Mouse (Mus musculus): ENCODE results near the gene Slc43a2. TPM values are rescaled to one million over a fixed set of nuclear protein-coding genes. Genes with fewer than 3 reads are reported as not detected.

The Slc43a2 gene
- total RNA-seq, 2 experiments from 2014 or later: 50.3 to 59.4 TPM

Small RNA genes within 50 kb of the gene (microRNA-seq; reads per million reads assigned to microRNA genes)
- 0 reads per million in 2 experiments for gene Mir3971

Other genes with a start within 250 kb of the Slc43a2 start
- gene Rpa1, start 183.4 kb upstream of the Slc43a2 start, total RNA-seq (2021): 10 to 100 TPM; 44.2 to 46.9 TPM
- gene Smyd4, start 183.3 kb upstream of the Slc43a2 start, total RNA-seq (2021): 10 to 100 TPM; 12.1 to 12.5 TPM
- 10 to 100 TPM; 16.7 to 17.3 TPM for gene Serpinf1, start 109.0 kb upstream of the Slc43a2 start, total RNA-seq (2021)
- gene Serpinf2, start 92.1 kb upstream of the Slc43a2 start, total RNA-seq (2021): not detected
- 10 to 100 TPM; 17.4 to 18.7 TPM for gene Wdr81, start 77.0 kb upstream of the Slc43a2 start, total RNA-seq (2021)
- gene Tlcd2, start 70.0 kb upstream of the Slc43a2 start, total RNA-seq (2021): under 1 TPM; 0.69 to 0.80 TPM
- 100 to 1,000 TPM; 120 to 127 TPM for gene Prpf8, start 44.9 kb upstream of the Slc43a2 start, total RNA-seq (2021)
- gene Rilp, start 21.6 kb upstream of the Slc43a2 start, total RNA-seq (2021): 1 to 10 TPM; 2.0 to 2.7 TPM
- gene Scarf1, start 18.2 kb upstream of the Slc43a2 start, total RNA-seq (2021): 1 to 10 TPM; 1.7 to 2.1 TPM
- gene Pitpna, start 56.4 kb downstream of the Slc43a2 start, total RNA-seq (2021): 100 to 1,000 TPM; 330 to 346 TPM
- gene Inpp5k, start 99.3 kb downstream of the Slc43a2 start, total RNA-seq (2021): 10 to 100 TPM; 38.5 to 41.3 TPM
- 10 to 100 TPM; 17.4 to 19.0 TPM for gene Myo1c, start 118.8 kb downstream of the Slc43a2 start, total RNA-seq (2021)
- 100 to 1,000 TPM; 125 to 137 TPM for gene Crk, start 147.6 kb downstream of the Slc43a2 start, total RNA-seq (2021)
- 1,000 to 10,000 TPM in 1 of 2 experiments, 100 to 1,000 TPM in 1; 981 to 1,083 TPM for gene Ywhae, start 201.2 kb downstream of the Slc43a2 start, total RNA-seq (2021)